Mouse (Mus musculus): ENCODE results near the gene Cldn10. TPM values are rescaled to one million over a fixed set of nuclear protein-coding genes. Genes with fewer than 3 reads are reported as not detected.

Gene Cldn10
- polyA plus RNA-seq, 1 experiment, result 0.16 TPM

DNA sequence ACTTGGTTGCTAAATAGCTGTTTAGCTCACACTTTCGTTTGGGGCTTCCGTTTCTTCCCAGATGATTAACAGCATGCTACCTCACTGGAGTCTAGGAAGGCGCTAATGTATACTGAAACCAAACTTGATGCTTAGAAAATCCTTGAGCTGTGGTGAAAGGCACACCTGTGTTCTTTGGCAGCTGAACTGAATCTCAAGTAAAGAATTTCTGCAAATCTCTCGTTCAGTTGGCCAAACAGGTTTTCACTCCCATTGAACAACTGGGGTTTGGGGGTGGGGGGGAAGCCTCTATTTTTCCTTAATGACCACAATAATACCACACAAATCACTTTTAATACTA is 63.0 kb downstream of the Cldn10 start:
- Histone ChIP-seq H3K27ac (ENCODE audit: control insufficient read depth, insufficient read depth, low read depth, low read length) (no peak overlapping the region), H3K4me3 (ENCODE audit: control insufficient read depth, low read depth, low read length) (no peak overlapping the region), H3K36me3 (ENCODE audit: control insufficient read depth, insufficient read depth, low read length) (no peaks in the 10 kb centered on the region), H3K4me1 (ENCODE audit: control insufficient read depth, insufficient read depth, low read length) (peaks cover 9% of the 10 kb centered on the region), H3K27me3 (ENCODE audit: control insufficient read depth, insufficient read depth, low read length) (no peaks in the 10 kb centered on the region)
- TF ChIP-seq POLR2A (IDR thresholded peaks at IDR 0.05; ENCODE audit: control insufficient read depth, low read depth, low read length), result no peak
- no peak for TF ChIP-seq CTCF (IDR thresholded peaks at IDR 0.05; ENCODE audit: control insufficient read depth, insufficient read depth, insufficient replicate concordance, low read depth, low read length)

DNA sequence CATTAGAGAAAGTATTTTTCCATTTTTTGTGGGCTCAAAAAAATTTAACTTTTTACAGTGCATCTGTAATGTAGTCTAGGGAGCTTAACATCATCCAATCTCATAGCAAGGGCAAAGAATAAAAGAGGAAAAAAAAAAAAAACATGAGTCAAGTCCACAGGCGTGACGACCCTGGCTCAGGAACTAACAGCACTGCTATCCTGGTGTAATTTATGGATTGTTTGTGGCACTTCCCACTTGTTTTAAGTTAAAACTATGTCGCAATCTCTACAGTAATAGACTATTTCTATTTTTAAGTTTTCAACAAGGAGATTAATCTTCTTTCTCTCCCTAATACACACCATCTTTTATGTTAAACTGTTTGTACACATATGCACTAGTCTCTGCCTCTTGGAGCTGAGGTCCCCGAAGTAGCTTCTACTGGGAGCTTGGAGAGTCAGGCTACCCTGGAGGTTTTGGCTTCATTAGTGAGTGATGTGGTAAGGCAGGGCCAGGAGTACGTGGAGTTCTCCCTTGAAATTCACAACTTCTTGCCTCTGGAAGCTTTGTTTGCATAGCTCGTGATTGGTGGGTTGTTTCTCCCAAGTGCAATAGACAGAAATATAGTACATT is 63.9 kb downstream of the Cldn10 start:
- TF ChIP-seq POLR2A (IDR thresholded peaks at IDR 0.05; ENCODE audit: control insufficient read depth, low read depth, low read length) (no peak), CTCF (IDR thresholded peaks at IDR 0.05; ENCODE audit: control insufficient read depth, insufficient read depth, insufficient replicate concordance, low read depth, low read length) (no peak)
- no peak overlapping the region for H3K4me3 ChIP-seq (ENCODE audit: control insufficient read depth, low read depth, low read length)
- no peak overlapping the region for H3K27ac ChIP-seq (ENCODE audit: control insufficient read depth, insufficient read depth, low read depth, low read length)
- H3K36me3 ChIP-seq (ENCODE audit: control insufficient read depth, insufficient read depth, low read length), result no peaks in the 10 kb centered on the region
- peaks cover 9% of the 10 kb centered on the region for H3K4me1 ChIP-seq (ENCODE audit: control insufficient read depth, insufficient read depth, low read length)
- H3K27me3 ChIP-seq (ENCODE audit: control insufficient read depth, insufficient read depth, low read length), result no peaks in the 10 kb centered on the region

DNA sequence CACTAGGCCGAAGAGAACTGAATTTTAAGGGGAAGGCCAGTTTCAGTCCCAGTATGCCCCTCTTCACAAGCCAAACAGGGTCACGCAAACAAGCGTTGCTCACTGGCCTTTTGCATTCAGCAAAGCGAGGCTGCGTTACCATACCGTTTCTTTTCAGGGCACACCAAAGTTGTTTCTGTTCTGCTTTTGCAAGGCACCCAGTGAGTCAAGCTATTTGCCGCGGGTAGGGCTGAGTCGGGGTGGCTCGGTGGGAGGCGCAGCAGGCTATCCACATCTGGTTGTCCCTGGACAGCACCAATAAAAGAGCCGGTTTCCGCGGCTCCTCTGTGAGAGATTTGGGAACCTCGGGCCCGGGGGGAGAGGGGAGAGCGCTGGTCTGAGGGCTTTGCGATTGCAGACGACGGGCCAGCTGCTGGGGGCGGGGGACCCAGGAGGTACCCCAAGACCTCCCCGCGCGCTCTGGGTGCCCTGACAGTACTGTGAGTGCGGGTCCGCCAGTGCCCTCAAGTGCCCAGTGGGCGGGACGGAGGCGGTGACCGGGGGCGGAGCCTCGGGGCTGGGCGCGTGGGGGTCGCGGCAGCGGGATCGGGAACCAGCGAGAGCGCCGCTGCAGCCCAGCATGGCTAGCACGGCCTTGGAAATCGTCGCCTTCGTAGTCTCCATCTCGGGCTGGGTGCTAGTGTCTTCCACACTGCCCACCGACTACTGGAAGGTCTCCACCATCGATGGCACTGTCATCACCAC is 66.8 kb downstream of the Cldn10 start:
- no peaks in the 10 kb centered on the region for H3K36me3 ChIP-seq (ENCODE audit: control insufficient read depth, insufficient read depth, low read length)
- H3K4me3 ChIP-seq (ENCODE audit: control insufficient read depth, low read depth, low read length), result peak overlapping the region; percentile 70
- H3K4me1 ChIP-seq (ENCODE audit: control insufficient read depth, insufficient read depth, low read length), result peaks cover 9% of the 10 kb centered on the region
- H3K27me3 ChIP-seq (ENCODE audit: control insufficient read depth, insufficient read depth, low read length), result no peaks in the 10 kb centered on the region
- no peak for TF ChIP-seq POLR2A (IDR thresholded peaks at IDR 0.05; ENCODE audit: control insufficient read depth, low read depth, low read length)
- TF ChIP-seq CTCF (IDR thresholded peaks at IDR 0.05; ENCODE audit: control insufficient read depth, insufficient read depth, insufficient replicate concordance, low read depth, low read length), result no peak
- H3K27ac ChIP-seq (ENCODE audit: control insufficient read depth, insufficient read depth, low read depth, low read length), result no peak overlapping the region

DNA sequence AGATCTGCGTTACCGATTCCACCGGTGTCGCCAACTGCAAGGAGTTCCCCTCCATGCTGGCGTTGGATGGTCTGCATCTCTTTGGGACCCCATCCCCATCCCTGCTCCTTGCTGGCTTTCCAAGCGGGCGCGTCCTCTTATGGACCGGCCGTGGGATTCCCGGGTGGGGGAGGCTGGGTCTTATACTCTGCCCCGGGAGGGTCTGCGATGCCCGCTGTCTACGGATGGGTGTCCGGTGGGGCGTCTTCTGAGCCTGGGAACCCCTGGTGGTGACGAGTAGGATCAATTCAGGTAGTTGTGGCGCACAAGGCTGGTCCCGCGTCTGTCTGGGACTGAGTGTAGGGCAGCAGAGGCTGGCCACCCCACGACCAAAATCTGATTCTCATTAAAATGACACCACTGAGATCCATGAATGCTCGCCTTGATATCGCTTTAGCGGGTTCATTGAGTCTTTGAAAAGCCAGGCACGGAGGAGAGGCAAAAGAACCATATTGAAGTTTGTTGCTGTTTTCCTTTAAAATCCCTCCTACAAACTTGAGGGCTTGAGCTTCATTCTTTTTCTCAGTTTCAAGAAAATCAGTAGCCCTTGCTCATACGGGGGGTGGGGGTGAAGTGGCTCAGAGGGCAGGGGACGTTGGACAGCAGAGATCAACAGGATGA is 67.6 kb downstream of the Cldn10 start:
- Histone ChIP-seq H3K4me1 (ENCODE audit: control insufficient read depth, insufficient read depth, low read length) (peaks cover 9% of the 10 kb centered on the region), H3K4me3 (ENCODE audit: control insufficient read depth, low read depth, low read length) (peak overlapping the region; percentile 70), H3K27ac (ENCODE audit: control insufficient read depth, insufficient read depth, low read depth, low read length) (no peak overlapping the region), H3K36me3 (ENCODE audit: control insufficient read depth, insufficient read depth, low read length) (no peaks in the 10 kb centered on the region), H3K27me3 (ENCODE audit: control insufficient read depth, insufficient read depth, low read length) (no peaks in the 10 kb centered on the region)
- TF ChIP-seq POLR2A (IDR thresholded peaks at IDR 0.05; ENCODE audit: control insufficient read depth, low read depth, low read length) (no peak), CTCF (IDR thresholded peaks at IDR 0.05; ENCODE audit: control insufficient read depth, insufficient read depth, insufficient replicate concordance, low read depth, low read length) (no peak)

DNA sequence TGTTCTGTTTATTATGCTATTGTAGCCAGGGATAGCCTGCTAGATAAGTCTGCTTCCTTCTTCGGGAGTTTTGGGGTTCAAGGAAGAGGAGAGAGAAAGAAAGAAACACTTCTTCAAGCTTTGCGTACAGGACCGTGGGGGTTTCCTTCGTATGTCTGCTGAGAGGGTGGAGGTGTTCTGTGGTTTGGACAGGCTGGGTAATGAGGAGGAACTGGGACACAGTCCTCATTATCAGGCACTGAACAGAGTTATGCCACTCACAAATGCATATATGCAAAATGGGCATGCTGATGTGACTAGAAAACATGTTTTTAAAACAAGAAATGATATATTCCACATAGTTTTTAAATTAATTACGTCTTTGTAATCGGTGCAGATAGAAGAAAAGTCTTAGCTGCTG is 68.9 kb downstream of the Cldn10 start:
- Histone ChIP-seq H3K4me3 (ENCODE audit: control insufficient read depth, low read depth, low read length) (no peak overlapping the region), H3K27me3 (ENCODE audit: control insufficient read depth, insufficient read depth, low read length) (no peaks in the 10 kb centered on the region), H3K27ac (ENCODE audit: control insufficient read depth, insufficient read depth, low read depth, low read length) (no peak overlapping the region), H3K4me1 (ENCODE audit: control insufficient read depth, insufficient read depth, low read length) (peaks cover 9% of the 10 kb centered on the region), H3K36me3 (ENCODE audit: control insufficient read depth, insufficient read depth, low read length) (no peaks in the 10 kb centered on the region)
- no peak for TF ChIP-seq CTCF (IDR thresholded peaks at IDR 0.05; ENCODE audit: control insufficient read depth, insufficient read depth, insufficient replicate concordance, low read depth, low read length)
- no peak for TF ChIP-seq POLR2A (IDR thresholded peaks at IDR 0.05; ENCODE audit: control insufficient read depth, low read depth, low read length)

DNA sequence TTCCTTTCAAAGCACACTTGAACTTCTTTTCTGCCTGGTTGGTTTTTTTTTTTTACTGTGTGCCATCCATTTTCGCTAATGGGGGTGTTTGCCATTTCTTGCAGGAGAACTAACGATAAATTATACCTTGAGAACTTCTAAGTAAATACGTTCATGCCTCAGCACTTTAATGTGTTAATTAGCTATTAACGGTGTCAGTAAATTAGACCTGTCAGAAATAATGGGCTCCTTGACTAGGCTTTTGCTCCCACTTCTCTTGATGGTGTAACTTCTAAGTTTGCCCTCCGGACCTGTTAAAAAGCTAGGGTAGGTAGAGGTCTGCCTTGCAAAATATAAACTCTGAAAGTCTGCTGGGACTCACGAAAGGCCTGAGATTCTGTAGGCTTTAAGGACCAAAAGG is 70.6 kb downstream of the Cldn10 start:
- H3K36me3 ChIP-seq (ENCODE audit: control insufficient read depth, insufficient read depth, low read length), result no peaks in the 10 kb centered on the region
- H3K27ac ChIP-seq (ENCODE audit: control insufficient read depth, insufficient read depth, low read depth, low read length), result no peak overlapping the region
- no peak for TF ChIP-seq POLR2A (IDR thresholded peaks at IDR 0.05; ENCODE audit: control insufficient read depth, low read depth, low read length)
- no peak for TF ChIP-seq CTCF (IDR thresholded peaks at IDR 0.05; ENCODE audit: control insufficient read depth, insufficient read depth, insufficient replicate concordance, low read depth, low read length)
- H3K4me3 ChIP-seq (ENCODE audit: control insufficient read depth, low read depth, low read length), result no peak overlapping the region
- H3K27me3 ChIP-seq (ENCODE audit: control insufficient read depth, insufficient read depth, low read length), result no peaks in the 10 kb centered on the region
- H3K4me1 ChIP-seq (ENCODE audit: control insufficient read depth, insufficient read depth, low read length), result peaks cover 9% of the 10 kb centered on the region

DNA sequence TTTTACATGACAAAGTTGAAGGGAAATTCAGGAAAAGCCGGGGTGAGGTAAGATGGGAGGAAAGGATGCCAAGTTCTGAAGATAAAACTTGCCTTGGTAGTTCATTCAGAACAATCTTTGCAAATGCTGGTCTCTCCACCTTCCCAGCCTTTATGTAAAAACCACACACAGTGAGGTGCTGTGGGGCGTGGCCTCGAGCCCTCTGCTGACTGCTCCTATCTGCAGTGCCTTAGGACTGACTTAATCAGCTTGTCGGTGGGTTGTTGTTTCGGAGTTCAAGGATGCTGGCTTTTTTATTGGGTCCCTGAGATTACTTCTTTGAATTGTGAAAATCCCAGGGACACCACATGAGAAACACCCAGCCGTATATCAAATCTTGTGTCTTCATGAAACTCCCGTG is 74.5 kb downstream of the Cldn10 start:
- no peak overlapping the region for H3K27ac ChIP-seq (ENCODE audit: control insufficient read depth, insufficient read depth, low read depth, low read length)
- TF ChIP-seq CTCF (IDR thresholded peaks at IDR 0.05; ENCODE audit: control insufficient read depth, insufficient read depth, insufficient replicate concordance, low read depth, low read length), result no peak
- no peak for TF ChIP-seq POLR2A (IDR thresholded peaks at IDR 0.05; ENCODE audit: control insufficient read depth, low read depth, low read length)
- H3K27me3 ChIP-seq (ENCODE audit: control insufficient read depth, insufficient read depth, low read length), result no peaks in the 10 kb centered on the region
- no peaks in the 10 kb centered on the region for H3K36me3 ChIP-seq (ENCODE audit: control insufficient read depth, insufficient read depth, low read length)
- H3K4me1 ChIP-seq (ENCODE audit: control insufficient read depth, insufficient read depth, low read length), result no peaks in the 10 kb centered on the region
- no peak overlapping the region for H3K4me3 ChIP-seq (ENCODE audit: control insufficient read depth, low read depth, low read length)
